Mouse (Mus musculus) heart, embryonic 14.5 days (tissue): Measurements from ENCODE around the gene Gm38392. TPM values are rescaled to one million over a fixed set of nuclear protein-coding genes. Genes with fewer than 3 reads are reported as not detected.

Source experiments
- ATAC-seq: fragments of 200-750 bp; cut with Nextera tagmentation; 2 replicates; pipeline ENCODE4 v1.8.0; 2017; ENCODE audit warnings: low read depth, moderate TSS enrichment; ENCODE audit not compliant: insufficient number of reproducible peaks, insufficient read depth, low FRiP score
- H3K27ac ChIP-seq, 2 experiments: fragments of 200-500 bp in 1 of 2; fragments of 300-500 bp in 1 of 2; sonication (generic) in 1 of 2; replicated peaks in 1 of 2; 2 replicates each; pipeline ENCODE4 v1.5.1; 2012 to 2014; ENCODE audit warnings: low read depth in 2 of 2, low read length in 2 of 2, control low read depth in 1 of 2, mild to moderate bottlenecking in 1 of 2, mixed read lengths in 1 of 2; ENCODE audit not compliant: control insufficient read depth in 1 of 2, insufficient read depth in 1 of 2
- H3K27me3 ChIP-seq: fragments of 300-500 bp; sonication (generic); 2 replicates; pipeline ENCODE4 v1.6.1; 2014; ENCODE audit warnings: mild to moderate bottlenecking, low read length, control low read depth; ENCODE audit not compliant: control insufficient read depth, insufficient read depth
- H3K36me3 ChIP-seq: fragments of 300-500 bp; sonication (generic); 2 replicates; pipeline ENCODE4 v1.6.1; 2014; ENCODE audit warnings: mild to moderate bottlenecking, control low read depth, low read length, mixed read lengths; ENCODE audit not compliant: control insufficient read depth, insufficient read depth
- H3K4me1 ChIP-seq, 2 experiments: fragments of 200-500 bp in 1 of 2; fragments of 300-500 bp in 1 of 2; sonication (generic) in 1 of 2; 2 replicates each; pipeline ENCODE4 v1.6.1; 2012 to 2014; ENCODE audit warnings: low read length in 2 of 2, control low read depth in 1 of 2, mixed read lengths in 1 of 2; ENCODE audit not compliant: control insufficient read depth in 2 of 2, insufficient read depth in 2 of 2
- H3K4me2 ChIP-seq: fragments of 300-500 bp; sonication (generic); 2 replicates; pipeline ENCODE4 v1.6.1; 2014; ENCODE audit warnings: mild to moderate bottlenecking, low read length
- H3K4me3 ChIP-seq, 2 experiments: fragments of 200-500 bp in 1 of 2; fragments of 300-500 bp in 1 of 2; sonication (generic) in 1 of 2; 2 replicates each; pipeline ENCODE4 v1.5.1; 2012 to 2014; ENCODE audit warnings: low read length in 2 of 2, mild to moderate bottlenecking in 2 of 2, control low read depth in 1 of 2, low read depth in 1 of 2, moderate library complexity in 1 of 2; ENCODE audit not compliant: control insufficient read depth in 1 of 2, insufficient read depth in 1 of 2
- H3K9ac ChIP-seq: fragments of 300-500 bp; sonication (generic); 2 replicates; pipeline ENCODE4 v1.6.1; 2014; ENCODE audit warnings: mild to moderate bottlenecking, low read length
- H3K9me3 ChIP-seq: fragments of 300-500 bp; sonication (generic); 2 replicates; pipeline ENCODE4 v1.6.1; 2016; ENCODE audit warnings: low read length, control low read depth; ENCODE audit not compliant: control insufficient read depth
- WGBS: fragments of 180-500 bp; shearing (Covaris S2); extraction: QIAGEN DNeasy Blood & Tissue Kit; methylation state at CpG from one replicate; pipeline ENCODE4 v1.1.7; 2014; 5-methylcytosine and 5-hydroxymethylcytosine counted together
- polyA plus RNA-seq: library from polyadenylated mRNA; unstranded; fragments of >200 nt; fragmentation: Nextera tagmentation; extraction: Ambion mirVana; gene quantifications from 2 replicates; pipeline ENCODE4 v1.2.1, GENCODE M21; 2014

Gm38392 gene
- polyA plus RNA-seq, 1 experiment from 2014 or later: not detected

GRCm38 (mm10) chr3:88241045-88241786 lies 45.8 kb downstream of the Gm38392 start:
- Histone ChIP-seq H3K27me3 (peaks cover 93% of the 10 kb centered on the region), H3K36me3 (no peaks in the 10 kb centered on the region), H3K9ac (no peak overlapping the region), H3K4me3 (peak overlapping the region in 1 of 2 experiments; percentile 13; a peak in 2 of 4 replicates), H3K27ac (no peak overlapping the region), H3K4me1 (peaks cover 0 to 6% of the 10 kb centered on the region in 2 experiments; a peak in 3 of 4 replicates), H3K9me3 (no peaks in the 10 kb centered on the region), H3K4me2 (peak overlapping the region; percentile 43)
- ATAC-seq: no peak
- 3% methylated on average over 48 of the region's 48 CpGs for WGBS

GRCm38 (mm10) chr3:88239446-88239845 lies 47.6 kb downstream of the Gm38392 start:
- Histone ChIP-seq H3K27ac (no peak overlapping the region), H3K4me1 (peaks cover 0 to 6% of the 10 kb centered on the region in 2 experiments; a peak in 3 of 4 replicates), H3K4me3 (no peak overlapping the region), H3K27me3 (peaks cover 81% of the 10 kb centered on the region), H3K9me3 (no peaks in the 10 kb centered on the region), H3K4me2 (no peak overlapping the region), H3K36me3 (no peaks in the 10 kb centered on the region), H3K9ac (no peak overlapping the region)
- ATAC-seq: no peak
- 61% methylated on average over 4 of the region's 4 CpGs for WGBS

- peaks cover 83% of the 10 kb centered on the region for H3K27me3 ChIP-seq
- H3K4me1 ChIP-seq: peaks cover 0 to 6% of the 10 kb centered on the region in 2 experiments; a peak in 3 of 4 replicates
- no peak overlapping the region for H3K27ac ChIP-seq
- H3K9ac ChIP-seq: no peak overlapping the region
- WGBS: 37% methylated on average over 8 of the region's 8 CpGs
- no peak overlapping the region for H3K4me2 ChIP-seq
- H3K4me3 ChIP-seq: no peak overlapping the region
- no peak for ATAC-seq
- no peaks in the 10 kb centered on the region for H3K36me3 ChIP-seq
- H3K9me3 ChIP-seq: no peaks in the 10 kb centered on the region
These were observed 48.1 kb downstream of the Gm38392 start for GRCm38 (mm10) chr3:88238866-88239391.

- H3K4me3 ChIP-seq: no peak overlapping the region
- H3K4me2 ChIP-seq: no peak overlapping the region
- H3K9me3 ChIP-seq: no peaks in the 10 kb centered on the region
- no peaks in the 10 kb centered on the region for H3K36me3 ChIP-seq
- no peak overlapping the region for H3K9ac ChIP-seq
- peaks cover 0 to 6% of the 10 kb centered on the region in 2 experiments; a peak in 3 of 4 replicates for H3K4me1 ChIP-seq
- 10% methylated on average over 10 of the region's 10 CpGs for WGBS
- H3K27ac ChIP-seq: no peak overlapping the region
- peaks cover 81% of the 10 kb centered on the region for H3K27me3 ChIP-seq
- no peak for ATAC-seq
These were observed 49.3 kb downstream of the Gm38392 start for GRCm38 (mm10) chr3:88237556-88238194.

- Histone ChIP-seq H3K9me3 (no peaks in the 10 kb centered on the region), H3K4me3 (no peak overlapping the region), H3K4me1 (peaks cover 0 to 6% of the 10 kb centered on the region in 2 experiments; a peak in 3 of 4 replicates), H3K4me2 (no peak overlapping the region), H3K27ac (no peak overlapping the region), H3K27me3 (peaks cover 81% of the 10 kb centered on the region), H3K36me3 (no peaks in the 10 kb centered on the region), H3K9ac (no peak overlapping the region)
- ATAC-seq: no peak
- WGBS: 34% methylated on average over 6 of the region's 6 CpGs
These were observed 49.9 kb downstream of the Gm38392 start for GRCm38 (mm10) chr3:88237161-88237555.

- H3K9ac ChIP-seq: no peak overlapping the region
- H3K4me3 ChIP-seq: no peak overlapping the region
- H3K36me3 ChIP-seq: no peaks in the 10 kb centered on the region
- no peaks in the 10 kb centered on the region for H3K9me3 ChIP-seq
- ATAC-seq: no peak
- WGBS: 56% methylated on average over 2 of the region's 2 CpGs
- no peak overlapping the region for H3K27ac ChIP-seq
- H3K27me3 ChIP-seq: peaks cover 71% of the 10 kb centered on the region
- H3K4me2 ChIP-seq: no peak overlapping the region
- no peaks in the 10 kb centered on the region; a peak in 2 of 4 replicates for H3K4me1 ChIP-seq
These were observed 51.4 kb downstream of the Gm38392 start for GRCm38 (mm10) chr3:88235616-88236015.

- Histone ChIP-seq H3K4me3 (no peak overlapping the region), H3K9ac (no peak overlapping the region), H3K9me3 (no peaks in the 10 kb centered on the region), H3K27me3 (peaks cover 70% of the 10 kb centered on the region), H3K27ac (no peak overlapping the region), H3K4me1 (no peaks in the 10 kb centered on the region; a peak in 1 of 4 replicates), H3K4me2 (no peak overlapping the region), H3K36me3 (no peaks in the 10 kb centered on the region)
- ATAC-seq: no peak
- WGBS: 3% methylated on average over 3 of the region's 3 CpGs
These were observed 51.8 kb downstream of the Gm38392 start for GRCm38 (mm10) chr3:88235216-88235615.
